Mouse (Mus musculus) limb, embryonic 14.5 days (tissue): Measurements from ENCODE around the gene Hspb9. TPM values are rescaled to one million over a fixed set of nuclear protein-coding genes. Genes with fewer than 3 reads are reported as not detected.

Experiments used
- ATAC-seq: fragments of 200-750 bp; cut with Nextera tagmentation; 2 replicates; pipeline ENCODE4 v1.8.0; 2017; ENCODE audit warnings: low read depth, moderate number of reproducible peaks, moderate TSS enrichment; ENCODE audit not compliant: low FRiP score
- DNase-seq: peaks from one replicate; pipeline ENCODE4 v3.0.0-alpha.2; 2015; ENCODE audit warnings: low spot score
- H3K27ac ChIP-seq: fragments of 300-500 bp; sonication (generic); replicated peaks from 2 replicates; pipeline ENCODE4 v1.5.1; 2014; ENCODE audit warnings: low read depth, mild to moderate bottlenecking, low read length, moderate library complexity, mixed read lengths
- H3K27me3 ChIP-seq: fragments of 300-500 bp; sonication (generic); 2 replicates; pipeline ENCODE4 v1.6.1; 2014; ENCODE audit warnings: low read length, mixed read lengths; ENCODE audit not compliant: control insufficient read depth, insufficient read depth
- H3K36me3 ChIP-seq: fragments of 300-500 bp; sonication (generic); 2 replicates; pipeline ENCODE4 v1.6.1; 2014; ENCODE audit warnings: mild to moderate bottlenecking, low read length, moderate library complexity, mixed read lengths; ENCODE audit not compliant: control insufficient read depth, insufficient read depth
- H3K4me1 ChIP-seq: fragments of 300-500 bp; sonication (generic); 2 replicates; pipeline ENCODE4 v1.6.1; 2014; ENCODE audit warnings: antibody characterized with exemption, low read length, mixed read lengths; ENCODE audit not compliant: control insufficient read depth, insufficient read depth
- H3K4me2 ChIP-seq: fragments of 300-500 bp; sonication (generic); replicated peaks from 2 replicates; pipeline ENCODE4 v1.6.1; 2014; ENCODE audit warnings: low read depth, mild to moderate bottlenecking, low read length, moderate library complexity; ENCODE audit not compliant: severe bottlenecking
- H3K4me3 ChIP-seq: fragments of 300-500 bp; sonication (generic); replicated peaks from 2 replicates; pipeline ENCODE4 v1.5.1; 2014; ENCODE audit warnings: low read length
- H3K9ac ChIP-seq: fragments of 300-500 bp; sonication (generic); 2 replicates; pipeline ENCODE4 v1.6.1; 2014; ENCODE audit warnings: mild to moderate bottlenecking, low read depth, low read length, moderate library complexity; ENCODE audit not compliant: severe bottlenecking
- H3K9me3 ChIP-seq: fragments of 300-500 bp; sonication (generic); 2 replicates; pipeline ENCODE4 v1.6.1; 2016; ENCODE audit warnings: low read length; ENCODE audit not compliant: control insufficient read depth
- POLR2A ChIP-seq: fragments of 200-500 bp; IDR thresholded peaks from 2 replicates; pipeline ENCODE4 v1.8.0; 2012; ENCODE audit warnings: inconsistent platforms, mild to moderate bottlenecking, moderate library complexity, borderline replicate concordance; ENCODE audit not compliant: insufficient read depth, insufficient read length; ENCODE audit errors: extremely low read depth
- WGBS: fragments of 180-500 bp; shearing (Covaris S2); extraction: QIAGEN DNeasy Blood & Tissue Kit; methylation state at CpG from one replicate; pipeline ENCODE4 v1.1.7; 2014; 5-methylcytosine and 5-hydroxymethylcytosine counted together
- polyA plus RNA-seq, 2 experiments: library from polyadenylated mRNA; depleted of rRNA in 1 of 2; stranded (reverse) in 1 of 2; unstranded in 1 of 2; fragments of >200 nt; fragmentation: Nextera tagmentation in 1 of 2; extraction: Ambion mirVana in 1 of 2; gene quantifications; 2 replicates each; pipeline versions ENCODE4 v1.2.1 to v1.2.3; 2012 to 2014

The Hspb9 gene
- polyA plus RNA-seq, 2 experiments, result not detected

- Histone ChIP-seq H3K4me2 (no peak overlapping the region), H3K4me1 (peaks cover 11% of the 10 kb centered on the region), H3K36me3 (peaks cover 53% of the 10 kb centered on the region), H3K27me3 (no peaks in the 10 kb centered on the region), H3K4me3 (no peak overlapping the region), H3K9ac (no peak overlapping the region), H3K27ac (no peak overlapping the region), H3K9me3 (no peaks in the 10 kb centered on the region)
- ATAC-seq (no peak), DNase-seq (no peak)
- WGBS, result 87% methylated on average over 6 of the region's 7 CpGs
- no peak for TF ChIP-seq POLR2A
Measured at GRCm38 (mm10) chr11:100718462-100718861, 4.8 kb downstream of the Hspb9 start.

DNA sequence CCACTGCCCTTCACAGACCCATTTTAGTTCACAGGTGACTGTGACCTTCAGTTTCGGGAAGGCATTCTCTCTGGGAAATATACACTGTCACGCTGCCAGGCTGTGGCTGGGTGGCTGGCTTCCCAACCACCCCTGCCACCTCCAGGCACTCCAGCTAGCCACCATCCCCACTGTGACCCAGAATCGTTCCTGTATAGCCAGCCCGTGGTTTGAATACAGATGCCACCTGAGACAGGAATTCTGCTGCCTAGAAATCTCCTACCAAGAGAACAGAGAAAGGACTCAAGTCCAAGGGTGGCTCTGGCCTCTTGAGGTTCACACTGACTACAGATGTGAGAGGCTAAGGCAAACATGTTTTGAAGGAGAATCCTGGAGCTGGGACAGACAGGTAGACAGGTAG lies 5.2 kb downstream of the Hspb9 start:
- no peak overlapping the region for H3K27ac ChIP-seq
- DNase-seq (no peak), ATAC-seq (no peak)
- no peaks in the 10 kb centered on the region for H3K27me3 ChIP-seq
- no peaks in the 10 kb centered on the region for H3K9me3 ChIP-seq
- H3K36me3 ChIP-seq, result peaks cover 53% of the 10 kb centered on the region
- no peak for TF ChIP-seq POLR2A
- H3K4me2 ChIP-seq, result no peak overlapping the region
- peaks cover 6% of the 10 kb centered on the region for H3K4me1 ChIP-seq
- 77% methylated on average over 4 of the region's 4 CpGs for WGBS
- no peak overlapping the region for H3K4me3 ChIP-seq
- H3K9ac ChIP-seq, result no peak overlapping the region

DNA sequence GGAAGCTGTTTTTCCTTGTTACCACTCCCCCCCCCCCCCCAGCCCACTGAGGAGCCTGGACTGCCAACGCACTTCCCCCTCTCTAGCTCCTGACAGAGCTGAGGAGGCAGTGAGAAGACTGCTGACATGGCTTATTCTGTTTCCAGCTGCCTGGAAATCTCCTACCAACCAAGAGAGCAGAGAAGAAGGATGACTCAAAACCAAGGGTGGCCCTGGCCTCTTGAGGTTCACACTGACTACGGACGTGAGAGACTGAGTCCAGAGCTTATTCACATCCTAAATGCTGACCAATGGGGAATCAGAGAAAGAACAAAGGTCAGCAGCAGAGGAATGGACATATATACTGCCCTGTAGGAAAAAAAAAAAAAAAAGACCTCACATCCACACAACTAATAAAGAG lies 5.7 kb downstream of the Hspb9 start:
- WGBS, result 90% methylated on average over 3 of the region's 3 CpGs
- H3K4me2 ChIP-seq, result no peak overlapping the region
- peaks cover 53% of the 10 kb centered on the region for H3K36me3 ChIP-seq
- no peak overlapping the region for H3K27ac ChIP-seq
- no peaks in the 10 kb centered on the region for H3K9me3 ChIP-seq
- no peak overlapping the region for H3K4me3 ChIP-seq
- H3K27me3 ChIP-seq, result no peaks in the 10 kb centered on the region
- no peak for TF ChIP-seq POLR2A
- H3K4me1 ChIP-seq, result peaks cover 3% of the 10 kb centered on the region; the same call in 1 of the 2 replicates
- DNase-seq, result no peak
- no peak for ATAC-seq
- no peak overlapping the region for H3K9ac ChIP-seq

DNA sequence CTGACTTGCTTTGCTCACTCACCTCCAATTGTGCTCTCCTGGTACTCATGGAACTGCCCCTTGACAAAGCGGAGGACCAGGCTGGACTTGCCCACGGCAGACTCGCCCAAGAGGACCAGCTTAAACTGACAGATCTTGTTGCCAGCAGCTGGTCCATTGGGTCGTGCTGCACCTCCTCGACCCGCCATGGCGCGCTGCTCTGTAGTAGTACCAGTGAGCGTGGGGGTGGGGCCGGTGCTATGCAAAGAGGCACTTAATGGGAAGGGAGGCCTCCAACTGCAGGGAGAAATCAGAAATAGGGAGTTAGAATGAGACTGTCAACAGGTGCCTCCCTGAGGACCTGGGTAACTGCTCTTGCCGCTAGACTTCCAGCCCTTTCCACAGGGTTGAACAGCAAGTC lies 6.2 kb downstream of the Hspb9 start:
- Histone ChIP-seq H3K4me3 (no peak overlapping the region), H3K27ac (no peak overlapping the region), H3K9ac (no peak overlapping the region), H3K4me2 (no peak overlapping the region), H3K9me3 (no peaks in the 10 kb centered on the region), H3K36me3 (peaks cover 53% of the 10 kb centered on the region), H3K4me1 (peaks cover 3% of the 10 kb centered on the region; the same call in 1 of the 2 replicates), H3K27me3 (no peaks in the 10 kb centered on the region)
- ATAC-seq (no peak), DNase-seq (no peak)
- WGBS, result 80% methylated on average over 11 of the region's 11 CpGs
- no peak for TF ChIP-seq POLR2A

- H3K9me3 ChIP-seq, result no peaks in the 10 kb centered on the region
- H3K4me2 ChIP-seq, result no peak overlapping the region
- peaks cover 3% of the 10 kb centered on the region; the same call in 1 of the 2 replicates for H3K4me1 ChIP-seq
- no peak for TF ChIP-seq POLR2A
- ATAC-seq, result no peak
- 65% methylated on average over 5 of the region's 5 CpGs for WGBS
- H3K4me3 ChIP-seq, result no peak overlapping the region
- DNase-seq, result no peak
- no peaks in the 10 kb centered on the region for H3K27me3 ChIP-seq
- no peak overlapping the region for H3K9ac ChIP-seq
- H3K36me3 ChIP-seq, result peaks cover 50% of the 10 kb centered on the region
- no peak overlapping the region for H3K27ac ChIP-seq
Measured at GRCm38 (mm10) chr11:100720345-100720744, 6.7 kb downstream of the Hspb9 start.

DNA sequence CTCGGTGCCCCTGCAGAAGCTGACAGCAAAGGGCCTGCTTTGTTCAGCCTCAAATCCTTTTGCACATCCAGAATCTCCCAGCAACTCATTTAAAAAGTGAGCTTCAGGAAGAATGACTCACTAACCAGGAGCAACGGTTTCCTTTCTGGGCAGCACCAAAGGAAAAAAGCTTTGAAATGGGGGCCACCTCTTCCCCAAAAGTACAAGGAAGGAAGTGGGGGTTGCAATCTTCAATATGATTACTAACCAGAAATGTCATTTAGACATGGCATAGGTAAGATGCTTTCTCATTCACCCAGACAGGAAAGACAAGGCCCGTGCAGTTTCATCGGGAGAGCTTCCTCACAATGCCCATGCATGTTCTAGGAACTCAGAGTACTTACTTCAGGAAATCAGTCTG lies 7.6 kb downstream of the Hspb9 start:
- DNase-seq (no peak), ATAC-seq (no peak)

More for the DNA sequence above, 7.6 kb downstream of the Hspb9 start:
- Histone ChIP-seq H3K9me3 (no peaks in the 10 kb centered on the region), H3K4me3 (no peak overlapping the region), H3K36me3 (peaks cover 41% of the 10 kb centered on the region), H3K27me3 (no peaks in the 10 kb centered on the region), H3K4me2 (no peak overlapping the region), H3K4me1 (peaks cover 3% of the 10 kb centered on the region; the same call in 1 of the 2 replicates), H3K9ac (no peak overlapping the region), H3K27ac (no peak overlapping the region)
- WGBS, result 74% methylated on average over 4 of the region's 4 CpGs
- TF ChIP-seq POLR2A, result no peak
